Mouse (Mus musculus) cerebellum, postnatal 25 days (tissue): ENCODE measurements around the gene Bace1.
"Not testable (repeated sequence)": the region's sequence is repeated elsewhere in the genome, so short reads cannot be mapped to it uniquely, and the experiment has no call there.

Source experiments
- DNase-seq, 2 experiments: peaks; one replicate each; pipeline ENCODE4 v3.0.0; 2021; ENCODE audit warnings: mixed read lengths in 2 of 2

Bace1 gene

GRCm38 (mm10) chr9:45839139-45839981 lies 980 bp downstream of the Bace1 start:
- DNase-seq = peak in 1 of 2 experiments; percentile 60

GRCm38 (mm10) chr9:45839982-45840300 lies 1.6 kb downstream of the Bace1 start:
- DNase-seq = peak in 1 of 2 experiments; percentile 46

GRCm38 (mm10) chr9:45840331-45840730 lies 2.0 kb downstream of the Bace1 start:
- DNase-seq = no peak

GRCm38 (mm10) chr9:45841458-45841857 lies 3.1 kb downstream of the Bace1 start:
- peak; percentile 47 to 62 for DNase-seq

- no peak for DNase-seq
Observed at GRCm38 (mm10) chr9:45843007-45843406, 4.6 kb downstream of the Bace1 start.

- DNase-seq = no peak
Observed at GRCm38 (mm10) chr9:45843780-45844179, 5.4 kb downstream of the Bace1 start.

GRCm38 (mm10) chr9:45845541-45845940 lies 7.2 kb downstream of the Bace1 start:
- DNase-seq = no peak

GRCm38 (mm10) chr9:45846176-45846575 lies 7.8 kb downstream of the Bace1 start:
- not testable (repeated sequence) for DNase-seq

GRCm38 (mm10) chr9:45846891-45847460 lies 8.6 kb downstream of the Bace1 start:
- DNase-seq = no peak

- DNase-seq = no peak
Observed at GRCm38 (mm10) chr9:45849528-45850408, 11.4 kb downstream of the Bace1 start.

GRCm38 (mm10) chr9:45850528-45851155 lies 12.3 kb downstream of the Bace1 start:
- no peak for DNase-seq

- DNase-seq = no peak
Observed at GRCm38 (mm10) chr9:45851330-45851729, 12.9 kb downstream of the Bace1 start.

- DNase-seq = no peak
Observed at GRCm38 (mm10) chr9:45851776-45852175, 13.4 kb downstream of the Bace1 start.

- no peak for DNase-seq
Observed at GRCm38 (mm10) chr9:45853695-45854094, 15.3 kb downstream of the Bace1 start.

- no peak for DNase-seq
Observed at GRCm38 (mm10) chr9:45854136-45854535, 15.8 kb downstream of the Bace1 start.

- no peak for DNase-seq
Observed at GRCm38 (mm10) chr9:45859364-45859763, 21.0 kb downstream of the Bace1 start.

- DNase-seq = no peak
Observed at GRCm38 (mm10) chr9:45861813-45862212, 23.4 kb downstream of the Bace1 start.

GRCm38 (mm10) chr9:45869181-45869580 lies 30.8 kb downstream of the Bace1 start:
- DNase-seq = no peak

GRCm38 (mm10) chr9:45870265-45870664 lies 31.9 kb downstream of the Bace1 start:
- DNase-seq = no peak

- DNase-seq = peak in 1 of 2 experiments; percentile 31
Observed at GRCm38 (mm10) chr9:45877928-45878327, 39.5 kb downstream of the Bace1 start.

- no peak for DNase-seq
Observed at GRCm38 (mm10) chr9:45893681-45894080, 55.3 kb downstream of the Bace1 start.

GRCm38 (mm10) chr9:45905196-45905595 lies 66.8 kb downstream of the Bace1 start:
- DNase-seq = no peak

- peak in 1 of 2 experiments; percentile 35 for DNase-seq
Observed at GRCm38 (mm10) chr9:45905811-45906237, 67.4 kb downstream of the Bace1 start.
